Mouse (Mus musculus) midbrain, embryonic 11.5 days (tissue): ENCODE measurements around the gene Cadm1. TPM values are rescaled to one million over a fixed set of nuclear protein-coding genes. Genes with fewer than 3 reads are reported as not detected.

Experiments
- ATAC-seq: fragments of 200-750 bp; cut with Nextera tagmentation; 2 replicates; pipeline ENCODE4 v1.8.0; 2017; ENCODE audit warnings: moderate TSS enrichment, moderate library complexity; ENCODE audit not compliant: low FRiP score
- DNase-seq: peaks from one replicate; pipeline ENCODE4 v3.0.0; 2015; ENCODE audit warnings: low spot score; ENCODE audit errors: missing footprints
- H3K27ac ChIP-seq: fragments of 300-500 bp; sonication (generic); 2 replicates; pipeline ENCODE4 v1.5.1; 2014; ENCODE audit warnings: low read depth, low read length
- H3K27me3 ChIP-seq: fragments of 300-500 bp; sonication (generic); 2 replicates; pipeline ENCODE4 v1.6.1; 2014; ENCODE audit warnings: mild to moderate bottlenecking, low read length, moderate library complexity, mixed read lengths; ENCODE audit not compliant: control insufficient read depth, insufficient read depth
- H3K36me3 ChIP-seq: fragments of 300-500 bp; sonication (generic); 2 replicates; pipeline ENCODE4 v1.6.1; 2014; ENCODE audit warnings: mild to moderate bottlenecking, low read length, moderate library complexity, mixed read lengths; ENCODE audit not compliant: control insufficient read depth, insufficient read depth
- H3K4me1 ChIP-seq: fragments of 300-500 bp; sonication (generic); 2 replicates; pipeline ENCODE4 v1.6.1; 2014; ENCODE audit warnings: low read length; ENCODE audit not compliant: control insufficient read depth, insufficient read depth
- H3K4me2 ChIP-seq: fragments of 300-500 bp; sonication (generic); 2 replicates; pipeline ENCODE4 v1.6.1; 2014; ENCODE audit warnings: mild to moderate bottlenecking, moderate library complexity
- H3K4me3 ChIP-seq: fragments of 300-500 bp; sonication (generic); 2 replicates; pipeline ENCODE4 v1.5.1; 2014; ENCODE audit warnings: low read depth, low read length
- H3K9ac ChIP-seq: fragments of 300-500 bp; sonication (generic); 2 replicates; pipeline ENCODE4 v1.6.1; 2014; ENCODE audit warnings: low read length
- H3K9me3 ChIP-seq: fragments of 300-500 bp; sonication (generic); 2 replicates; pipeline ENCODE4 v1.6.1; 2016; ENCODE audit warnings: low read length; ENCODE audit not compliant: control insufficient read depth
- WGBS: fragments of 180-500 bp; shearing (Covaris S2); extraction: QIAGEN DNeasy Blood & Tissue Kit; methylation state at CpG from one replicate; pipeline ENCODE4 v1.1.7; 2014; 5-methylcytosine and 5-hydroxymethylcytosine counted together
- polyA plus RNA-seq: library from polyadenylated mRNA; unstranded; fragments of >200 nt; fragmentation: Nextera tagmentation; extraction: Ambion mirVana; gene quantifications from 2 replicates; pipeline ENCODE4 v1.2.1, GENCODE M21; 2014

The Cadm1 gene
- polyA plus RNA-seq, 1 experiment from 2014 or later: 90.9 TPM

DNA sequence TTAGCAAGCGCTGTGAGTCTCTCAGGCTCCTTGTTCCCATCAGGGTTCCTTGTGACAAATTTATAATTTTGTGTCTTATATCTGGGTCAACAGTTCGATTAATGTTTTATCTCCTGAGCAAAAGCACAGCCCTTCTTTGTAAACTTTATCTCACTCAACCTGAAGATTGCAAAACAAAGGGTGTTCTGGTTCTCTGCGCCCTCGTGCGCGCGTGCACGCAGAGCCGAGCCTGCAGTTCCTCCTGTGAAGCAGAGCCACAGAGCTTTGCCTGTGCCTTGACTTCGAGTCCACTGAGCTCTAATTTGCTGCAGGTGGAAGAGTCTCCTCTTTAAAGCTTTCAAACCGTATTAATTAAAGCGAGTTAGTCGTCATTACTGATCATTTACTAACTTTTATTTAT is 162.9 kb downstream of the Cadm1 start:
- 76% methylated on average over 13 of the region's 13 CpGs for WGBS
- no peak for DNase-seq
- Histone ChIP-seq H3K27me3 (no peaks in the 10 kb centered on the region), H3K4me3 (no peak overlapping the region), H3K9me3 (no peaks in the 10 kb centered on the region), H3K36me3 (no peaks in the 10 kb centered on the region), H3K27ac (no peak overlapping the region), H3K4me2 (no peak overlapping the region), H3K9ac (no peak overlapping the region), H3K4me1 (no peaks in the 10 kb centered on the region)
- no peak for ATAC-seq

DNA sequence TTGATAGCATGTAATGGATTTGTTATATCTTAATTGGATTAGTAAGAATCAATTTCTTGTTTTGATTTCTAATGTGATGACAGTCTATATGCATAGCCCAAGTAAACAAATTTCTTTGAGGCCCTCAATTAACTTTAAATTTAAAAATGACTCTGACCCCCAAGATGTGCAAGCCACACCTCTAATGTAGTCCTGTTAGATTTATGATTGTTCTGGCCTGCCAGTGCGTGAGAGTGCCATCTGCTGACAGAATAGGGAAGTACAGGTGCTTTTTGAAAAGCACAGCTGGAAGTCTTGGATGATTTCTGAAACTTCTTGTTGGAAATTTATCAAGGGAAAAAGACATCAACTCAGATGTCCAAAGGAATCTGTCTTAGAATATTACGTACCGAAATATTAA is 169.1 kb downstream of the Cadm1 start:
- H3K36me3 ChIP-seq: no peaks in the 10 kb centered on the region
- DNase-seq (peak; percentile 98), ATAC-seq (no peak)
- H3K27ac ChIP-seq: no peak overlapping the region
- H3K4me3 ChIP-seq: no peak overlapping the region
- no peaks in the 10 kb centered on the region for H3K4me1 ChIP-seq
- 62% methylated on average over 3 of the region's 3 CpGs for WGBS
- H3K27me3 ChIP-seq: no peaks in the 10 kb centered on the region
- H3K4me2 ChIP-seq: no peak overlapping the region
- H3K9ac ChIP-seq: no peak overlapping the region
- no peaks in the 10 kb centered on the region for H3K9me3 ChIP-seq

DNA sequence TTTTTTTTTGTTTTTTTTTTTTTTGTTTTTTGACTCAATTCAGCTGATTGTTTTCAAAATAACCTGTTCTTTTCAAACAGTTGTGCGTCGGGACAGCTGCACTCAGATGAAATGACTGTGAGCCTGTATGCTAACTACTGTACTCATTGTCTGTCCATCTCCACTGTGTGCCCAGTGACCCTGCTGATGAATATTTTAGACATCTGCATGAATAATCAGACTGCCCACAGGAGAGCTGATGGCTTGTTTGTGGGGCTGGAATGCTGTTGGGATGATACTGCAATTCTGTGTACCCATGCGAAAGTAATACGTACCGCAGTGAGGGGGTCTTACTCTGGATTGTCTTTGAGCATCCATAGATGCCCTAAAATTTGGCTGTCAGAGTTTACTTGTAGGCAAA is 170.0 kb downstream of the Cadm1 start:
- no peak for ATAC-seq
- WGBS: 95% methylated on average over 5 of the region's 5 CpGs

DNA sequence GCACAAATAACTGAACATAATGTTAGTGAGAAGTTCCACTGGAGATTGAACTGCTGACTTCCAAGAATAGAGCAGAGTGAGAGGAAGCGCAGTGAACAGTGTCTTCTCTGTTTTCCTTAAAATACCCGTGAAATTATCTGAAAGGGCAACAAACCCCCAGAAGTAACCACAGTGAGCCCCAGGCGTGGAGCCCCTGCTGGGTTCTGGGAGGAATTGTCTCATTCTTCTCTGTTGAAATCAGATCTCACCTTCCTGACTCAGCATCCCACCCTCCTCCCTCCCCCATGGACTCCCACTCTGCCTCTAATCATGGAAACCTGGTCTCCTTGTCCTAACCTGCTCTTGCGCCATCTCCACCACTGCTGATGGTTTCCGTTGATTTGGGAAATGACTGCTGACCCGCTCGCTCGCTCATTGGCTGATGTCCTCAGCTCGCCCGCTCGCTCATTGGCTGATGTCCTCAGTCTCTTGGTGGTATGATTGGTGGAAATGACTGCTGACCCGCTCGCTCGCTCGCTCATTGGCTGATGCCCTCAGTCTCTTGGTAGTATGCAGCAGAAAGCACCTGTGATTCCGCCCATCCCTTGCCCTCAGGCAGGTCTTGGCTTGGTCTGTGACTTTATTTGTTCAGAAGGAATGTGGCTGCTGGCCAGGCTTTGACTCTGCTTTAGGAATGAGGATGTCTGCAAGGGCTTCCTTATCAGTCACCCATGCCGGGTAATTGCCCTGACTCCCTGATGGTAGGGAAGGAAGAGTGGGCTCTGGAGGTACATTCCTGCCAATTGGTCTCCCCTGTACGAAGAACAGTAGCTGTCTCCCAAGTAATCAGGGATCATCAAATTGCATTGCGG is 173.3 kb downstream of the Cadm1 start:
- ATAC-seq (no peak), DNase-seq (no peak)
- 92% methylated on average over 19 of the region's 19 CpGs for WGBS
- Histone ChIP-seq H3K27ac (no peak overlapping the region), H3K4me2 (no peak overlapping the region), H3K9ac (no peak overlapping the region), H3K36me3 (no peaks in the 10 kb centered on the region), H3K4me1 (peaks cover 12% of the 10 kb centered on the region; the same call in 1 of the 2 replicates), H3K27me3 (no peaks in the 10 kb centered on the region), H3K9me3 (no peaks in the 10 kb centered on the region), H3K4me3 (no peak overlapping the region)

More for the DNA sequence above, 170.0 kb downstream of the Cadm1 start:
- Histone ChIP-seq H3K4me3 (no peak overlapping the region), H3K9me3 (no peaks in the 10 kb centered on the region), H3K9ac (no peak overlapping the region), H3K4me1 (no peaks in the 10 kb centered on the region), H3K27me3 (no peaks in the 10 kb centered on the region), H3K27ac (no peak overlapping the region), H3K4me2 (no peak overlapping the region), H3K36me3 (no peaks in the 10 kb centered on the region)
- no peak for DNase-seq

DNA sequence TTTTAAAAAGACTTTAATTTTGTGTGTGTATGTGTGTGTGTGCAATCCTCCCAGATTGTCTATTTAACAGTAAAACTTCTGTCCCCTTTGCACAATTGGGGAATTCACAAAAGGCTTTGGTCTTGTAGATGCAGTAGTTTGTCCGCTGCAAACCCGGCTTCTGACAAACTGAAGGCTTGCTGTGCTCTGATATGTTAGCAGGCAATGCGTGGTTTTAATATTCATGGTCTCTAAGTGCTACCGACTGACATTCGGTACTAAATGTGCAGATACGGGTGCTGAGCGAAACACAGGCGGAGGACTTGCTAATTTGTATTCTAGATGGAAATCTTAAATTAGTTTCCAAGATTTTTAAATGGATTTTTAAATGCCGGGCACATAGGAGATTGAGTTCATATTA is 176.4 kb downstream of the Cadm1 start:
- peaks cover 12% of the 10 kb centered on the region; the same call in 1 of the 2 replicates for H3K4me1 ChIP-seq
- no peaks in the 10 kb centered on the region for H3K27me3 ChIP-seq
- no peaks in the 10 kb centered on the region for H3K9me3 ChIP-seq
- no peak overlapping the region for H3K4me2 ChIP-seq
- no peak overlapping the region for H3K27ac ChIP-seq
- H3K36me3 ChIP-seq: no peaks in the 10 kb centered on the region
- no peak overlapping the region for H3K9ac ChIP-seq
- no peak for ATAC-seq
- DNase-seq: no peak
- no peak overlapping the region for H3K4me3 ChIP-seq
- WGBS: 80% methylated on average over 9 of the region's 9 CpGs

DNA sequence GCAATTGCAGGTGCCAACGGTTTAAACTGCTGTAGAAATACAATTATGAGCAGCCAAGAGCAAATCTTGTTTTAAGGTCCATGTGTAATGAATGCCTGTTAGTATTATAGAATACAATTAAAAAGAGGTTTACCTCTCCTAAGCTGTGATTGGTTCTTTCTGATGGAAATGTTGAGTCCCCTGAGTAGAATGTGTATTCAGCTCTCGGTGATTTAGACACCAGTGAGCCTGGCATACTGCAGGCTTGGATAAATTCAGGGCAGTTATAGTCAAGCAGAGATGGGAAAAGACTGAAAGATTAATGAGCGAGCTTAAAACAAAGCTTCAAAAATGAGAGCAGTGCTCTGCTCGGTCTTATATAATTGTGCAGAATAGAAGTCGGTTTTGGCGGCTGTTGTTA is 177.4 kb downstream of the Cadm1 start:
- DNase-seq (no peak), ATAC-seq (no peak)
- Histone ChIP-seq H3K4me1 (peaks cover 12% of the 10 kb centered on the region; the same call in 1 of the 2 replicates), H3K27ac (no peak overlapping the region), H3K9me3 (no peaks in the 10 kb centered on the region), H3K4me3 (no peak overlapping the region), H3K9ac (no peak overlapping the region), H3K4me2 (no peak overlapping the region), H3K27me3 (no peaks in the 10 kb centered on the region), H3K36me3 (no peaks in the 10 kb centered on the region)
- WGBS: 75% methylated on average over 6 of the region's 6 CpGs

DNA sequence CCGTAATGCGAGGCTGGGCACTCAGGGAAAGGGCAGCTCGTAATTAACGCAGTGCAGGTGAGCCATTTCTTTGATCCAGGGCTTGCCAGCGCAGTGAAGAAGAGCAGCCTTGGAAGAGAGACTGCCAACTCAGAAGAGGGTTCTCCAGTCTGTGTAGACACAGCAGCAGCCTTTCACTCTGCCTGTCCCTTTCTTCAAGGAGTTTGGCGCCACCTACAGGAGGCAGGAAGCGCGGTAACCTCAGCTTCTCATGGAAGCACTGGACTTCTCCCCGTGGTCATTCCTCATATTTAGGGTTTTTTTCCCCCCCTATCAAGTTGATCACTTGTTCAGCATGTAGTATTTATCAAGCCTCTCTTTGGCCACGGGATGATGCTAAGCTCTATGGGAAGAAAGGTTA is 178.3 kb downstream of the Cadm1 start:
- no peak overlapping the region for H3K4me3 ChIP-seq
- ATAC-seq (peak; percentile 57; the same call in 1 of the 2 replicates), DNase-seq (peak; percentile 95)
- 24% methylated on average over 10 of the region's 10 CpGs for WGBS
- H3K27me3 ChIP-seq: no peaks in the 10 kb centered on the region
- no peak overlapping the region for H3K9ac ChIP-seq
- H3K27ac ChIP-seq: no peak overlapping the region
- no peaks in the 10 kb centered on the region for H3K36me3 ChIP-seq
- H3K4me1 ChIP-seq: peaks cover 12% of the 10 kb centered on the region; the same call in 1 of the 2 replicates
- H3K9me3 ChIP-seq: no peaks in the 10 kb centered on the region
- no peak overlapping the region for H3K4me2 ChIP-seq

DNA sequence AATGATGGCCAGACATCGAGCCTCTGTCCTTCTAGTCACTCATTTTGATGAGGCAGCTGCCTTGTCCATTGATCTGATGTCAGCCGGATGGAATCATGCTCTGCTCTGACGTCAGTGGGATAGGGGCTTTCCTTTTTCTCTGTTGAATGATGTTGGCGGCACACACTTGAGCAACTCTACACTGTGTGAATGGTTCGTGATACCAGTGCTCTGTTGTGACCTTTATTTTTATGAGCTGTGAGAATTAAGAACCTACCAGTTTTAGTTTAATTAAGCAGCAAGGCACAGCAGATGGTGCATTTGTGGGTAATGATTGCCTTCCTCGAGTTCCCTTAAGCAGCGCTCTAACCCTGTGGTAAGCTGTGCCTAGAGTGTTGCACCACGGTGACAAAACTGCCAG is 181.0 kb downstream of the Cadm1 start:
- no peak overlapping the region for H3K27ac ChIP-seq
- H3K9ac ChIP-seq: no peak overlapping the region
- no peak overlapping the region for H3K4me2 ChIP-seq
- peaks cover 14% of the 10 kb centered on the region; the same call in 1 of the 2 replicates for H3K4me1 ChIP-seq
- ATAC-seq: no peak
- no peaks in the 10 kb centered on the region for H3K27me3 ChIP-seq
- H3K4me3 ChIP-seq: no peak overlapping the region
- no peak for DNase-seq
- 85% methylated on average over 8 of the region's 8 CpGs for WGBS
- no peaks in the 10 kb centered on the region for H3K36me3 ChIP-seq
- H3K9me3 ChIP-seq: no peaks in the 10 kb centered on the region

DNA sequence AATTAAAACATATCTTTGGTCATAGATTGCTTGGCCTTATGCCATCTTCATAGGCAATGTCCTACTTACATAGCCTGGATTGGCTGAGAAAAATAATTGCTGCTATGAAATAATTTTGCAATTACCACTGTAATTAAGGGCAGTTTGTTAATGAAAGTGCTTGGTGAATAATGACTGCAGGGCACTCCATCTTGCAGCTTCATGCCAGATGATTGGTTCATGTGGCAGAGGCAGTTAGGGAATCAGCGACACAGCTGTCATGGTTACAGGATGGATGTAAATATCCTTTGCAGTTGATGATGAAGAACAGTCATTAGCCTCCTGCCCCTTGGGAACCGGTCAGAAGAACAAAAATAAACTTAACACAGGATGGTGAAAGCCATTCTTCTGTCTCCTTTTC is 184.6 kb downstream of the Cadm1 start:
- Histone ChIP-seq H3K4me2 (no peak overlapping the region), H3K4me1 (peaks cover 2% of the 10 kb centered on the region; the same call in 1 of the 2 replicates), H3K27ac (no peak overlapping the region), H3K36me3 (no peaks in the 10 kb centered on the region), H3K4me3 (no peak overlapping the region), H3K9ac (no peak overlapping the region), H3K27me3 (no peaks in the 10 kb centered on the region), H3K9me3 (no peaks in the 10 kb centered on the region)
- WGBS: 73% methylated on average over 2 of the region's 2 CpGs
- ATAC-seq: no peak
- DNase-seq: no peak
